Mouse (Mus musculus) cerebellum, adult 11-12 months (tissue): Measurements from ENCODE around the gene Tnfrsf12a.

Experiments used
- DNase-seq: peaks from one replicate; pipeline ENCODE4 v3.0.0; 2022

The Tnfrsf12a gene

DNA sequence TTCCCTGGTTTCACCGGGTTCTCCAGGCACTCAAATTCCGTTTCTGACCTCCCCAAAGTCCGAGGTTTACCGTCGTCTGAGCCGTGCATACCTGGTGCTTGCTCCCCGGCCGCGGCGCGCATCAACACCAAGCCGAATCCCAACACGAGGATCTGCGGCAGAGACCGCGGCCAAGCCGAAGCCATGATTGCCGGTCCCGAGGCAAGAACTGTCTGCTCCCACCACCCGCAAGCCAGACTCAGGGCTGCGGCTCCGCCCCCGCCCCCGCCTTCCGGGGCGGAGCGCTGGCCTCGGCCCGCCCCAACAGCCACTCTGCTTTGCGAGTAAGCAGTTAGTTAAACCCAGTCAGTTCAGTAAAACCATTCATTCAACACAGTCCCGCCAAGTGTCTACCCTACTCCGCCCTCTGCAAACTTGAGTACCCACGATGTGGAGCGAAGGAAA is at the start of gene Tnfrsf12a:
Gene Tnfrsf12a (minus strand): TSS at position 233 of the 444 bp plus-strand sequence.
- peak; percentile 88 for DNase-seq

DNA sequence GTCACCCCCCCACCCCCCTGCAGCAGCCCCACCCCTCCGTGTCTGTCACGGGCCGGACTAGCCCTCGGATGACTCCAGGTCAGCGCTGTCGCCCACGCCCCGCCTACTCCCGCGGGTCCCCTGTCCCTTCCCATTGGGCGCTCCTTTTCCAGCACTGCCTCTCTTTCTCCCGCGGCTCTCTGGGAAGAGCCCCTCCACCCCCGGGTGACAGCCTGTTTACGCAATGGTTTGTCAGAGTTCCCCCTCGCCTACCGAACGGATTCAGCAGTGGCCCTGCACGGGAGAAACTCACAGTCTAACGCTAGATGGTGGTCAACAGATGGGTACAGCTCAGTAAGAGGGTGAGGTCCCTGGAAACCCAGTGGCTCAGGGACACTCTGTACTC is 49.5 kb upstream of the Tnfrsf12a start:
- peak; percentile 86 for DNase-seq

DNA sequence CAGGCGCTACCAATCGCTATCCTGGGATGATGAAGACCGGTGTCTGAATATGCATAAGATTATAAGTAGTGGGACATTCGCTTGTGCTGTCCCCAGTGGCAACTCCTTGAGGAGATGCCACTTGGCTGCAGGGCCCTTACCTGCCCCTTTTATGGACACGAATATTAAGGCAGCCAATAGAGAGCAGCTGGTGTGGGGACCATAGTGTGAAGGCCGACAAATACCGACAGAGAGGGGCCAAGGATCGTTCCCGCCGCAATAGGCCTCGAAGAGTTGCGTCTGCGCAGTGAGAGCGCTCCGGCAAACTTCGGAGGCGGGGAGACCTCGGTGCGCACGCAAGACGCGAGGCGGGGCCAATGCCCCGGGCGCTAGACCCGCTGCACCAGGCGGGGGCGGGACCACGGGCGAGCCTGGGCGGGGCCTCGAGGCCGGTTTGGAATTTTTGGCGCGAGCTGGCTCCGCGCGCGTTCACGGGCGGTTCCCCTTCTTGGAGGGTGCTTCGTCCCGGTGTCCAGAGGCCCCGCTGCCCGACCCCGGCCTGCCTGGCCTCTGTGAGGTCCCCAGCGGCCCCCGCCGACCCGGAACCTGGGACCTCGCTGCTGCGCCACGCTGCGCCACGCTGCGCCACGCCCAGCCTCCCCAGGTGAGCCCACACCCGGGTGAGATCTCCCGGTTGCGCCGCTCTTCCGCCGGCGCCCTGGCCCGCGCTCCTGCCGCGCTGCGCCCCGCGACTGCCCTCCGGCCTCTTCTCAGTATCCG is 48.9 kb upstream of the Tnfrsf12a start, which contains the start of gene Pkmyt1:
Gene Pkmyt1 (plus strand): TSS at position 338 of the 759 bp plus-strand sequence.
- DNase-seq, result peak; percentile 95

DNA sequence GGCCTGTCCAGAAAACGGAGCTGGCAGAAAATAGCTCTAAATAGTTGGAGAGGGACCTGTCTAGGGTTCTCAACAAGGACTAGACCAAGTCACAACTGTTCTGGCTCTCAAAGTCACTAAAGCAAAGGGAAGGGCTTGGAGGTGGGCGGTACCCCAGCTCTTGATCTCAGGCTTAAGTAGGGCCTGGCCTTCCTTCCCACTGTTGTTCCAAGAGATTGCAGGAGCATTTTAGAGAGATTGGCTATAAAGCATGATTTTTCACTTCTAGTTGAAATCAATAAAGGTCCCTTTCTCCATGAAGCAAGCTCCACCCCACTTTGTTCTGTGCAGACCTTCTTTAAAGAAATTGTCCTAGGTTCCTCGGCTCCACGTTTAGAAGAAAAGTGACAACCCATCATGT is 48.2 kb upstream of the Tnfrsf12a start:
- DNase-seq, result no peak

DNA sequence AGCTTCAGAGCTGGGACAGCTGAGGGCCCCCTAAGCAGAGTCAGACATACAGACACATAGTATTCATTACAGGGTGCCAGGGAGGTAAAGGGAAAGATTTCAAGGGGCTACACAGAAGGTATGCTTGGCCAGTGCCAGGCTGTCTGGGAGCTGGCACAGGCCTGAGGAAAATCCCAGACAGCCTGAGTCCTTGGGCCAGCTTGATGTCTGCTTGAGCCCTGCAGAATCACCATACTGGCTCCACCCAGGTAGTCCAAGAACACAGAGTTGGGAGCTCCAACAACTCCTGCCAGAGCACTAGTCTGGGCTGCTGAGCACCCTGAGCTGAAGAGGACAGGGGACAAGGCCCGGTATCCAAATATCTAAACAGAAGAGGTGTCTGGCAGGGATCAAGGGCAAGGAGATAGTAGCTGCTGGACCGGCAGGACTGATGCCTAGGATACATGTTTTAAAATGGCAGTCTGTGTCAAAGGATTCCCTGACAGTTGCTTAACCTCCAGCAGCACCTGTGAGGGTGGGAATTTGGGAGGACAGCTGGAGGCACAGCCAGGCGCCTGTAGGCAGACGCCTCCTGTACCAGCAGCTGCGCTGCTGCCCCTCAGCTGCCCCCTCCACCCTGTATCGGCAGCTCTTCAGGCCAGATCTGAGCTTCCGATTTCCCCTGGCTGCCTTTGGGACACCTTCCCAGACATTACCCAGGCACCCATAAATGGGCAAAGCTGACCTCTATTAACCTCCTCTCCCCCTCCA is 45.3 kb upstream of the Tnfrsf12a start, which contains the start of gene 1520401A03Rik:
Gene 1520401A03Rik (minus strand): TSS at position 408 of the 750 bp plus-strand sequence.
- no peak for DNase-seq

DNA sequence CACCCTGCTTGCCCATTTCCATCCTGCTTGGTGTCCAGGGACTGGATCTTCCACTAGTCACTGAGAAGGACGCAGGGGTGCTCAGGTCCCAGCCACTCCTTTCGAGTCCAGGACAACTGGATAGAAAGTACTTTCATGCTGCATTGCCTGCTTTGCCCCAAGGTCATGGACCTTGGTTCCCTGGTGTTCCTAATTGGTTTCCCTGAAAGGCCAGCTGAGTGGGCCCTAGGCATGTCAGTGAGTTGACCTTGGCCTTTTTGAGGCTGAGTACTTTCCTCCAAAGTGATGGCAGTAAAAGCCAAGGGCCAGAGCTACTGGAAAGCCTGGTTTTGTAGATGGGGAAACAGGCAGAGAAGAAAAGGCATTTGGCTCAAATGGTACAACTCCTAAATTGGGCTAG is 44.6 kb upstream of the Tnfrsf12a start:
- no peak for DNase-seq

DNA sequence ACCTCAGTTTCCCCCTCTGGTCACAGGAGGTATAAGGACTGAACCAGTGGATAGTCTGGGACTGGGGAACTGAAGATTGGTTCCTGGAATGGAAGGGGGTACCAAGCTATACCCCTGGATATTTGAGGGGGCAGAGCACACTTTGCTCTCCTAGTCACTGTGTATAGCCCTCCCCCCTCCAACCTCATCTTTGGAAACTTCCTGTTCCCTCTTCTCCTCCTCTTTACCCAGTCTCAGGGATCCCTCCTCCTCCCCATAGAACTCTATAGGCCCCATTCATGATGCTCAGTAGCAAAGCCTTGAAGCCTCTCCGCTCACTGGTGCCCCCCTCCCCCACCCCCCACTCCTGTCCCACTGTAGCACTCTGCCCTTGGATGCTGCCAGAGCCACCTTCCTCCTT is 42.2 kb upstream of the Tnfrsf12a start:
- DNase-seq, result no peak

DNA sequence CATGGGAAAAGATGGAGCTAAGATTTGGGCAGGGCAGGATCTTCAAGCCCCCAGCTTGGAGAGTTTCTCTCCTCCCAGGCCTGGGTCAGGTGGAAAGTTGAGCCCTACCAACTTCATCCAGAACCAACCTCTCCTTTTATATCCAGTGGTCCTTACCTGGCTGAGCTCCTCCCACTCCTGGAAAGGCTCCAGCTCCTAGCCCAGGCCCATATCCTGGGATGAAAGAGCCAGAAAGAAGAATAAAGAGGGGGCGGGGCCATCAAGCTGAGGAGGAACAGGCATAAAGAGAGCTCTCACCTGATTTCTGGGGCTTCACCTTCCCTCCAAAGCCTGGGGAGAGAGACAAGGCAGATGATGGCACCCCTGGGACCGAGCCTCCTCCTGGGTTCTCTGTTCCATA is 39.7 kb upstream of the Tnfrsf12a start:
- no peak for DNase-seq

DNA sequence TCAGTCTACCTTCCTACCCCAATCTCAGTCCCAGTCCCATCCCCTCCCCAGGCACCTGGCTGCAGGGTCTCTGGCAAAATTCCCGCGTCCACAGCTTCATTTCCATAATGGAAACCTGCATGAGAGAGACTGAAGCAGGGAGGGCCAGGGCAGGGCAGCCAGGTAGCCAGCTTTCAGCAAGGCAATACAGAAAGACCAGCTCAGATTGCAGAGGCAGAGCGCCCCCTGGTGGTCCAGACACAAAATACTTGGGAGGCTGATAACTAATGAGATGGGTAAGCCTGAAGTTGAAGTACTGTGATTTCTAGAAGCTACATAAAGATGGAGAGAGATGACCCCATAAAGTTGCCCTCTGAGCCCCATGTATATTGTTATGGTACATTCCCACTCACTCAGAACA is 28.9 kb upstream of the Tnfrsf12a start:
- peak; percentile 72 for DNase-seq

DNA sequence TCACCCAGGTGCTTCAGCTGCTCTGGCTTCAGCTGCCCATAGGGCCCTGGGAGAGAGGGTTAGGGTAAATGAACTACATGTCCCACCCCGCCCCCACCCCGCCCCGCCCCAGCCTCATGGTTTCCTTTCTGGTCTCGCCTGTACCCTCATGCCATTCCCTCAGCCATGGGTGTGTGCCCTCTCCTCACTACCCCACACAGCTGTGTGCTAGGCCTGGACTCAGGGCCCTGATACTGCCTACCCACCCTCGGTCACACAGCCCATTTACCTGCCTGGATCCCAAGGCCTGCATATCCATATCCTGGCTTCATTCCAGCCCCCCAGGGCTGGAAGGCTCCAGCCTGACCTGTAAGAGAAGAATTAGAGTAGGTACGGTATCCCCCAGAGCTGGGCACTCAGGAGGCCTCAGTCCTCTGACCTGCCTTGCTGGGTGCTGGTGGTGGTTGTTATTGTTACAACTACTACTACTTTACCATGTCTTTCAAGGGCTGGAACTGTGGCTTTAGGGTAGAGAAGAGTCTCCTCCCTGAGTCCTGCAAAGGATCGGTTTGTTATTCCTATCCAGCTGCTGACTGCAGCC is 28.3 kb upstream of the Tnfrsf12a start:
- DNase-seq, result no peak

DNA sequence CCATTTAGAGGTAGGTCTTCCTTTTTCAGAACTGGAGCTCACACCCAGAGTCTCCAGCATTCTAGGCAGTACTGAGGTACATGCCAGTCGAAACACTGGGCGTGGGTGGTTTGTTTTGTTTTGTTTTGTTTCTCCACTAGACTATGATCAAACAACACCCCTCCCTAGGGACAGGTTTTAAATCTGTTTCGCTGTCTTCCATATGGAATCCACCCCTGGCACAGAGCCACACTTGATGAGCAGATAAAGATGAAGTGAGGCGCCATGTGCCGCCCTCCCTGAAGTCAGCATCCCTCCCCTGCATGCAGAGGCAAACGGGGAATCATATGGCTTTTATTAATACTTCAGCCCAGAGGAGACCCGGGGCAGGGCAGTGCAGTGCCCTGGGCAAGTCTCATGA is 27.5 kb upstream of the Tnfrsf12a start:
- no peak for DNase-seq

DNA sequence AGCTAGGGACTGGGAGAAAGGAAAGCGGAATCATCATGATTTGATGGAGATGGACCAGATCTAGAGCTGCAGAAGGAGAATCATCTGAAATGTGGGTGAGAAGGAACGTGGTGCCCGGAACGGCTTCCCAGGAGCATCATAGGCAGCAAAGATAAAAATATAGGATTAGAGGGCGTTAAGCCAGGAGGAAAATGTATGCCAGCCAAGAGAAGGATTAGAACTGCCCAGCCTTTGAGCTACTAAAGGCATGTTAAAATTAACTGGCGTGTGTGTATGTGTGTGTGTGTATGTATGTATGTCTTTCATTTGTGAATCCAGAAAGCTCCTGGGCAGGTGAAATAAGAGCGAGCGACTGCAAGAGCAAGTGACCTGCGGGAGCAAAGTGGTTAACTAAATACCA is 26.0 kb upstream of the Tnfrsf12a start:
- no peak for DNase-seq

DNA sequence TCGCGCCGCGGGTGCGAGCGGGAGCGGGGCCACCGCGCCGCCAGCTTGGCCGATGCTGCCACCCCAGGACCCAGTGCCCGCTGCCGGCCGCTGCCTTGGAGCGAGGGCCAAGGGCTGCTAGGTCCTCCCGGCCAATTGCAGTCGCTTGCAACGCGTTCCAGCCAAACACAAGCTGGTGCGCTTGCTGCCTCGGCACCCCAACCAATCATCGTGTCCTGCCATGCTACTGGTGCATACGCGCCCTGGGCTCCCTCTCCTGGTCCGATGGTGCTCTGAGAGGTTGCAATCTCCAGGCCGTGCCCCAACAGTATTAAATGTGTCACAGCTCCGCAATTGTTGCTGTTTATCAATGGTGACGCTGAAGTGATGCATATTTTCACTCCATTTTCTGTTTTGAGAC is 22.8 kb upstream of the Tnfrsf12a start:
- DNase-seq, result peak; percentile 96

DNA sequence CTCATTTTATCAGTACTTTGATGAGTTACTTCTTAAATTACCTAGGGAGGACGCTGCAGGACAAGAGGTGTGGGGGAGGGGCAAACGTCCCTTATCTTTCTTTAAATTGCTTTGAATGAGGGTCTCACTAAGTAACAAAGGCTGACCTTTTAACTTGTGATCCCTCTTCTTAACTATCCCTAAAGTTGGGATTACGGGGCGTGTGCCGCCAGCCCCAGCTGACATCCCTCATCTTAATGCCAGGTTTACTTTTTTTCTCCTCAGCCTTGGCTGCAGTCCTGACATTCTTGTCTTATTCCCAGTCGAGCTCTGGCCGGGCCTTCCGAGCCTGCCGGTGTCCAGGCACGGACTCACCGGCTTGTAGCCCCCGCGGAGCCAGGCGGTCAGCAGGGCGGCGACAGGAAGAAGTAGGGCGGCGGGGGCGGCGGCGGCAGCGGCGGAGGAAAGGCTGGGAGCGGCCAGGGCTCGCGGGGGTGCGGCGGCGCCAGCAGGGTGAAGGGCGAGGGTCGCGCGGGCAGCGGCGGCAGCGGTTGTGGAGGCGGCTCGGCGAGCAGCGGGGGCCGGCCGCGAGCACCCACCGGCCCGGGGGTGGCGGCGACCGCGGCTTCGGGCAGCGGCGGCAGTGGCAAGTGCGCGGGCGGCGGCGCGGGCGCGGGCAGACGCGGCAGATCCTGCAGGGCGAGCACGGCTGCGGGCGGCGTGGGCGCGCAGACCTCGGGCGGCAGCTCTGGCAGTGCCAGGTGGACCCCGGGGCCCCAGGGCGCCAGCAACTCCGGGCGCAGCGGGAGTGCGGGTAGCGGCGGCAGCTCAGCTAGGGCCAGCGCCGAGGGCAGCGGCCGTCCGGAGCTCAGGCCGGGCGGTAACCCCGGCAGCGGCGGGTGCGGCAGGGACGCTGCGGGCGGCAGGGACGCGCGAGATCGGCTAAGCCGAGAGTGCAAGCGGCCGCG is 22.1 kb upstream of the Tnfrsf12a start:
- peak; percentile 64 for DNase-seq

DNA sequence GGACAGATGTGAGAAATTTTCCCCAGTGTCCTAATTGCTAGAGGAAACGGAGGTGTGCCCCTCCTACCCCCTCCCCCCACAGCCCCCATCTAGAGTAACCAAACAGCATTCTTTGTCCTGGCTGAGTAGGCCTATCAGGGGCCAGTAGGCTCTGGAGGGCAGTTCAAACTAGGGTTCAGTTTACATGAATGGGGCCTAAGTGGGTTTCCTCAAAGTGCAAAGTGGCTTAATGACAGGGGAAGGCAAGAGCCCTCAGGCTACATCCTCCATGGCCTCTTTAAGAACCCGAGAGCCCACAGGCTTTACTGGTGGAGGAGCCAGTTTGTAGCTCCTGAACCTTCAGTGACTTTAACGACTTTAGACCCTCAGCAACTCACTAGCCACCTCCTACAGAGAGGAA is 18.5 kb upstream of the Tnfrsf12a start:
- no peak for DNase-seq

DNA sequence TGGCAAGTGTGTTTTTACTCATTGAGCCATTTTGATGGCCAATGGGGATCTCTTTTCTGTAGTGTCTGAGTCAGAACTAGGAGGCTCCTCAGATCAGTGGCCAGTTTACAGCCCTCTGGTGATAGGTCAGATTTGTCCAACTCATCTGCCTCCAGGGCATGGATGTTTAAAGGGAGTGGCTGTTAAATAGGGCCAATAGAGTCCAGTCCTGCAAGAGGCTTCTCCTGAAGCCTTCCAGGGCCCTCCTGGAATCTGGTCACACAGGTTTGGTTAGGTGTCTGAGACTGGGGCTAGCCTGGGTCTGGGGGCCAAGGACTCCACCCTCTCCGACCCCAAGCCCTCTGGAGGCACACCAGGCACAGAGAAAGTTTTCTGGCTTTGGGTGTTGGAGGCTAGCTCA is 17.2 kb upstream of the Tnfrsf12a start:
- no peak for DNase-seq

DNA sequence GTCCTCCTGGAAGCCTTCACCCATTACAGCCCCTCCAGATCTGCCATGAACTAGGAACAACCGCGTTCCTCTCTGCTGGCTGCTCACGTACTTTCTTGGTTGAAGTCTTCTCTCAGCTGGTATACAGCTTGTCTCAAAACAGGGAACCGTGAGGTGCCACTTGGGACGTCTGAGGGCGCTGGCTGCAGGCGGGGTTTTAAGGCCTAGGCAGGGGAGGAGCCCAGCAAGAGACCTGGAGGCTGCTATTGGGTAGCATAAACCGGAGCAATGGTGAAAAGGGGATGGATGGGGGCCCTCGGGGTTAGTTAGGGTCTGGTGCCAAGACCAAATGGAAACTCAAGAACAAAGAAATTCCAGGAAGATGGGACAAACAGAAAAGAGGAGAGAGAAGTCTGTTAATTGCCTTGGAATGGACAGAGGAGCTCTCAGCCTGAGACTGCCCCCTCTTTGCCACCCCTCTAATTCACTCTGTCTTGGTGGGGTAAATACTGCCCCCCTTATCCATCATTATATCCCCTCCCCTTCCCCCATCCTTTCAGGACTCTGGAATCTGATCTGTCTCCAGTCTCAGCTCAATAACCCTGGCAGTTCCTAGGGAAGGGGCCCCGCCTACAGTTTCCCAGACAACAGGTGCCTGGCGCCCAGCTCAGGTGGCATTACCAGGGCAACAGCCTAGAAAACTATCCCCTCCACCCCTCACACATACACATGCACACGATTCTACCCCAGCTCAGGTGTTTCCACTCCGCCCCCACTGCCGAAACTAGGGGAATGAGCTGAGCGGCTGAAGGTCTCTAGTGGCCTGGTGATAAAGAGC is 6.8 kb upstream of the Tnfrsf12a start, which contains the start of gene Cldn9:
Gene Cldn9 (minus strand): TSS at position 171 of the 817 bp plus-strand sequence.
- DNase-seq, result no peak

DNA sequence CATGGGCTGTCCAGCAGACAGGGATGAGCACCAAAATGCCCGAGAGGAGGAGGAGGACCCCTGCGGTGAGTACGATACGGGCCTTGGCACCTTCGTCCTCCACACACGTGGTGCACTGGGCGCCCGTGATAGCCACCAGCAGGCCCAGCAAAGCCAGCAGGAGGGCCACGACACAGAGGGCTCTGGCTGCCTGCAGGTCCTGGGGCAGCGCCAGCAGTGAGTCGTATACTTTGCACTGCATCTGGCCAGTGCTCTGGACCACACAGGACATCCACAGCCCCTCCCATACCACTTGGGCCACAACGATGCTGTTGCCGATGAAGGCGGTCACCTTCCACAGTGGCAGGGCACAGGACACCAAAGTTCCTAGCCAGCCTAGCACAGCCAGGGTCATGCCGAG is 6.0 kb upstream of the Tnfrsf12a start:
- no peak for DNase-seq

DNA sequence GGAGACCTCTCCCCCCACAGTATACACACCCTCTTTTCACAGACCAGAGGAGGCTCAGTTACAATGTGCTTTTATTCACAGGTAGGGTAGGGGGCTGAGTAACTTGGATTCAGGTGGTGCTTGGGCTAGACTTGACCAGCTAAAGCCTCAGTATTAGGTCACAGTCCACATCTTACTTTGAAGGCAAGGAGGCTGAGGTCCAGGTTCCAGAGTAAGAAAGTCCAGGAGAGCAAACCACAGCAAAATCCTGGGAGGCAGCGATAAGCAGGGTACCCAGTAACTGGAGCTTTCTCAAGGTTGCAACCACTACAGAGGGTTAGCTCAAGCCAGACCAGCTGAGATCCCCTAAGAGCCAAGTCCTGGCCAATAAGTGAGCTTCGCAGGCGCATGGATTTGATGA is 5.3 kb upstream of the Tnfrsf12a start:
- DNase-seq, result no peak

DNA sequence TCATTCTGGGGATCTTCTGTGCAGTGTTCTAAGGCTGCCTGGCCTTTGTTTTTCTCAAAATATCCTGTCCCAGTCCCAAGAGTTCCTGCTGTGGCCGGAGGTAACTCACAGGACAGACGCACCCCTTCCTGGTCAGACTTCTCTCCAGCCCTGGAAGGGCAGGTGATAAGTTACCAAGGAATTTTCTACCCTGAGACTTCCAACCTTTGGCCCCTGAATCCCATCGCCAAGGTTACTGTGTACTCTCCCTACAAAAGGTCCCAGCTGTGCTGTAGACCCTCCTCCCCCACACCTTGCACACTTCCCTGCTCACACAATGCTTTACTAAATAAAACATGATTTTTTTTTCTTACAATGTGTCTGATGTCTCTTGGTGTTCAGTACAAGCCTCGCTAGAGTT is 4.8 kb upstream of the Tnfrsf12a start:
- no peak for DNase-seq

DNA sequence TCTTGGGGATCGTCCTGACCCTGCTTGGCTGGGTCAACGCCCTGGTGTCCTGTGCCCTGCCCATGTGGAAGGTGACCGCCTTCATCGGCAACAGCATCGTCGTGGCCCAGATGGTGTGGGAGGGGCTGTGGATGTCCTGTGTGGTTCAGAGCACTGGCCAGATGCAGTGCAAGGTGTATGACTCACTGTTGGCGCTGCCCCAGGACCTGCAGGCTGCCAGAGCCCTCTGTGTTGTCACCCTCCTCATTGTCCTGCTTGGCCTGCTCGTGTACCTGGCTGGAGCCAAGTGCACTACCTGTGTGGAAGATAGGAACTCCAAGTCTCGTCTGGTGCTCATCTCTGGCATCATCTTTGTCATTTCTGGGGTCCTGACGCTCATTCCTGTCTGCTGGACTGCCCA is 3.8 kb upstream of the Tnfrsf12a start:
- peak; percentile 52 for DNase-seq

DNA sequence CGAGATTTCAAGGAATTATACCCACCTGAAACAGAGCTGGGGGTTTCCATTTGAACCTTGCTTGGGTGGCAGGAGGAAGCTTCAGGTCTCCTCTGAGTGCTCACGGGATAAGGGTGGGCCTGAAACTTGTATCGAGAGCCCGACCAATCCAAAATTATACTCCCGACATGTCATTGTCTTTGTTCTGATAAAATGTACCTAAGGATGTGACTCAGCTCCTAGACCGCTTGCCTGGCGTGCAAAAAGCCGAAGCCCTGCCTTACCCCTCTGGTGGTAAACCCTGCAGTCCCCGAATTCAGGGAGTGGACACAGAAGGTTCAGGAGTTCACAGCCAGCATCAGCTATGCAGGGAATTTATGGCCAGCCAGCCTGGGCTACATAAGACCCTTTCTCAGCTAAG is 3.1 kb upstream of the Tnfrsf12a start:
- peak; percentile 20 for DNase-seq
